Comparison of ENCODE assay signal across 8 mouse cellular contexts in the genomic region with DNA sequence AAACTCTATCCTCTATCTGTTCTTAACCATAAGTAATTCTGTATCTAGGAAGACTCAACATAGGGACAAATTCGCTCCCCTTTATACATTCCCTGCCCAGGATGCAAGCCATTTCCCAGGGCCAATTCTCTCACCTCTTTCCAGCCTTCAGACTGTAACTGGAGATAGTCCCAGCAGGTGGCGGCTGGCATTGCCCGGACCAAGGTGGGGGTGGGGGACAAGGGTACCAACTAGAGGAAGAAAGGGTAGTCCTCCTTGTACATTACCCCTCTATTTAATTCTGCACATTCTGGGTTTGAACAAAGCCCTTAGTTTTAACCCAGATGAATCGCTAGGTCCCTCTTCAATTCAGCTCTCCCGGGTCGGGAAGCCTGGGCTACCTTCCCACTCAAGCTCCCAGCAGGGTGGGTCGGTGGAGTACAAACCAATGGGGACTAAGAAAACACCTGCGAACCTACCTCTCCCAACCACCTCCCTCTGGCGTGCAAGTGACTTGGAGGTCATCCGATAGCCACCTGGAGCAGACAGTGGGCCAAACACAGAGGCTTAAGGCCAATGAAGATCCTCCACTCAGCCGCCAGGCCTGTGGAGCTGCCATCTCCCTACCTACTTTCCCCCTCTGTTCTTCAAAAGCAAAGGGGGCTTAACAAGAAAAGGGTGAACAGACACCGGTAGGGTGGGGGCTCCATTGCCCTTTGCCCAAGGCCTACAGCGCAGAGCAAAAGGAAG. TPM values are rescaled to one million over a fixed set of nuclear protein-coding genes. Genes with fewer than 3 reads are reported as not detected.
A peak's percentile ranks its signal among the peaks of the same experiment; 100 is the strongest.
DNase-seq lines count a peak whose midpoint lies in the region; ATAC-seq lines count a peak whose summit lies in the region.

No protein-coding gene starts in this region.

- peak overlapping the region; percentile 91 for H3K27ac ChIP-seq in embryonic facial prominence, embryonic 10.5 days (replicated peaks)
- H3K27ac ChIP-seq in hindbrain, embryonic 16.5 days (ENCODE audit: low read depth, low read length), result no peak overlapping the region; the same call in 1 of the 2 replicates
- no peak overlapping the region for H3K27ac ChIP-seq in macrophage

- H3K4me1 ChIP-seq in embryonic facial prominence, embryonic 10.5 days, result peaks cover 30% of the 10 kb centered on the region
- H3K4me1 ChIP-seq in hindbrain, embryonic 16.5 days (ENCODE audit: control insufficient read depth, insufficient read depth, low read depth, low read length), result peaks cover 24% of the 10 kb centered on the region

- peak overlapping the region; percentile 78 for H3K9ac ChIP-seq in hindbrain, embryonic 16.5 days (ENCODE audit: low read depth, low read length)

- peak; percentile 69 for DNase-seq in cerebellum, adult 11 months
- peak; percentile 34 for DNase-seq in 3T3-L1 (ENCODE audit: low read depth, low spot score)
- no peak for DNase-seq in embryonic facial prominence, embryonic 10.5 days (ENCODE audit: low spot score)
- DNase-seq in layer of hippocampus, postnatal 25 days (ENCODE audit: extremely low spot score in 1 of 2, low spot score in 1 of 2), result no peak
- no peak for DNase-seq in left cerebral cortex, postnatal 25 days (ENCODE audit: low spot score in 2 of 2)

- WGBS in embryonic facial prominence, embryonic 10.5 days, result 18% methylated on average over 13 of the region's 13 CpGs
- 15% methylated on average over 13 of the region's 13 CpGs for WGBS in hindbrain, embryonic 16.5 days
- 48% methylated on average over 13 of the region's 13 CpGs for WGBS in macrophage (ENCODE audit: missing documents)

- ATAC-seq in cerebellum, adult (ENCODE audit: insufficient number of reproducible peaks, low FRiP score, low TSS enrichment), result no peak
- ATAC-seq in hindbrain, embryonic 16.5 days, result no peak

- H3K4me3 ChIP-seq in embryonic facial prominence, embryonic 10.5 days, result peak overlapping the region; percentile 88
- peak overlapping the region; percentile 64 for H3K4me3 ChIP-seq in hindbrain, embryonic 16.5 days (ENCODE audit: low read length)
- H3K4me3 ChIP-seq in macrophage (ENCODE audit: inconsistent target), result peak overlapping the region; percentile 75

- no peaks in the 10 kb centered on the region for H3K27me3 ChIP-seq in embryonic facial prominence, embryonic 10.5 days (replicated peaks; ENCODE audit: low read depth, poor library complexity, severe bottlenecking)
- no peaks in the 10 kb centered on the region for H3K27me3 ChIP-seq in hindbrain, embryonic 16.5 days (replicated peaks; ENCODE audit: control insufficient read depth, insufficient read depth, low read length)

- H3K4me2 ChIP-seq in hindbrain, embryonic 16.5 days (ENCODE audit: low read length), result peak overlapping the region; percentile 88

- peaks cover 45% of the 10 kb centered on the region for H3K36me3 ChIP-seq in embryonic facial prominence, embryonic 10.5 days (replicated peaks)
- H3K36me3 ChIP-seq in hindbrain, embryonic 16.5 days (ENCODE audit: control insufficient read depth, insufficient read depth, low read length), result peaks cover 21% of the 10 kb centered on the region
- H3K36me3 ChIP-seq in macrophage (ENCODE audit: inconsistent target), result peaks cover 30% of the 10 kb centered on the region

- intact Hi-C loops in left cerebral cortex, postnatal 25 days (cut with DNase I), result no loop called here

- peaks cover 19% of the 10 kb centered on the region; the same call in 1 of the 2 replicates for H3K79me2 ChIP-seq in macrophage (ENCODE audit: inconsistent target)

- no peaks in the 10 kb centered on the region for H3K9me3 ChIP-seq in embryonic facial prominence, embryonic 10.5 days
- H3K9me3 ChIP-seq in hindbrain, embryonic 16.5 days (ENCODE audit: control insufficient read depth, low read length), result no peaks in the 10 kb centered on the region

RNA-seq across cellular contexts. Expression of a gene that starts 1.4 kb away (rescaled TPM):
- polyA plus RNA-seq in embryonic facial prominence, embryonic 10.5 days (2016; fragmentation: Nextera tagmentation; extraction: Ambion mirVana), result 34.9 and 36.9 TPM in 2 replicates
- 15.9 and 22.0 TPM in 2 replicates for polyA plus RNA-seq in hindbrain, embryonic 16.5 days (2015; fragmentation: Nextera tagmentation; extraction: Ambion mirVana)
- 10 to 100 TPM; 21.2 to 73.2 (median 38.5) TPM for total RNA-seq in macrophage (2018; cell fraction: chromatin; rRNA removed)
- total RNA-seq in macrophage (2018; cell fraction: cytosol; rRNA removed), result 10 to 100 TPM in 14 of 26 experiments, 1 to 10 TPM in 12; 5.1 to 16.3 (median 10.6) TPM
- total RNA-seq in macrophage (2018; cell fraction: nucleus; rRNA removed), result 10 to 100 TPM; 19.1 to 42.8 (median 33.2) TPM
- 8.3 to 8.9 TPM (median 8.9 TPM) in 3 replicates for polyA plus RNA-seq in macrophage (2018)
- 10 to 100 TPM; 23.4 to 30.0 TPM for total RNA-seq in layer of hippocampus, postnatal 25 days (2021)
- total RNA-seq in left cerebral cortex, postnatal 25 days (2021), result 10 to 100 TPM; 21.4 to 22.2 TPM

RNA-seq across cellular contexts. Expression of a gene that starts 28.6 kb away (rescaled TPM):
- polyA plus RNA-seq in embryonic facial prominence, embryonic 10.5 days (2016; fragmentation: Nextera tagmentation; extraction: Ambion mirVana), result 349 and 357 TPM in 2 replicates
- polyA plus RNA-seq in hindbrain, embryonic 16.5 days (2015; fragmentation: Nextera tagmentation; extraction: Ambion mirVana), result 267 and 288 TPM in 2 replicates
- 100 to 1,000 TPM in 18 of 26 experiments, 10 to 100 TPM in 8; 60.3 to 149 (median 109) TPM for total RNA-seq in macrophage (2018; cell fraction: chromatin; rRNA removed)
- total RNA-seq in macrophage (2018; cell fraction: cytosol; rRNA removed), result 100 to 1,000 TPM in 24 of 26 experiments, 10 to 100 TPM in 2; 95.5 to 160 (median 124) TPM
- total RNA-seq in macrophage (2018; cell fraction: nucleus; rRNA removed), result 100 to 1,000 TPM in 6 of 26 experiments, 10 to 100 TPM in 20; 57.2 to 121 (median 87.1) TPM
- 102 to 143 TPM (median 138 TPM) in 3 replicates for polyA plus RNA-seq in macrophage (2018)
- total RNA-seq in layer of hippocampus, postnatal 25 days (2021), result 100 to 1,000 TPM; 156 to 163 TPM
- total RNA-seq in left cerebral cortex, postnatal 25 days (2021), result 100 to 1,000 TPM; 154 to 156 TPM

RNA-seq across cellular contexts. Expression of a gene that starts 39.3 kb away (rescaled TPM):
- 23.8 and 24.4 TPM in 2 replicates for polyA plus RNA-seq in embryonic facial prominence, embryonic 10.5 days (2016; fragmentation: Nextera tagmentation; extraction: Ambion mirVana)
- polyA plus RNA-seq in hindbrain, embryonic 16.5 days (2015; fragmentation: Nextera tagmentation; extraction: Ambion mirVana), result 22.1 and 26.2 TPM in 2 replicates
- 100 to 1,000 TPM in 2 of 26 experiments, 10 to 100 TPM in 24; 38.8 to 108 (median 58.8) TPM for total RNA-seq in macrophage (2018; cell fraction: chromatin; rRNA removed)
- 10 to 100 TPM; 37.8 to 62.4 (median 51.1) TPM for total RNA-seq in macrophage (2018; cell fraction: cytosol; rRNA removed)
- total RNA-seq in macrophage (2018; cell fraction: nucleus; rRNA removed), result 10 to 100 TPM; 33.3 to 79.6 (median 41.8) TPM
- polyA plus RNA-seq in macrophage (2018), result 39.8 to 61.5 TPM (median 51.3 TPM) in 3 replicates
- total RNA-seq in layer of hippocampus, postnatal 25 days (2021), result 10 to 100 TPM; 52.5 to 58.0 TPM
- total RNA-seq in left cerebral cortex, postnatal 25 days (2021), result 10 to 100 TPM; 51.0 to 61.8 TPM

RNA-seq across cellular contexts. Expression of a gene that starts 60.0 kb away (rescaled TPM):
- polyA plus RNA-seq in embryonic facial prominence, embryonic 10.5 days (2016; fragmentation: Nextera tagmentation; extraction: Ambion mirVana), result 6.9 and 7.0 TPM in 2 replicates
- 6.1 and 7.1 TPM in 2 replicates for polyA plus RNA-seq in hindbrain, embryonic 16.5 days (2015; fragmentation: Nextera tagmentation; extraction: Ambion mirVana)
- 10 to 100 TPM; 31.0 to 69.0 (median 40.2) TPM for total RNA-seq in macrophage (2018; cell fraction: chromatin; rRNA removed)
- total RNA-seq in macrophage (2018; cell fraction: cytosol; rRNA removed), result 10 to 100 TPM in 5 of 26 experiments, 1 to 10 TPM in 21; 7.2 to 12.4 (median 8.8) TPM
- 10 to 100 TPM; 17.7 to 41.4 (median 29.5) TPM for total RNA-seq in macrophage (2018; cell fraction: nucleus; rRNA removed)
- polyA plus RNA-seq in macrophage (2018), result 5.6 to 8.0 TPM (median 7.2 TPM) in 3 replicates
- total RNA-seq in layer of hippocampus, postnatal 25 days (2021), result 10 to 100 TPM; 18.8 to 22.3 TPM
- 10 to 100 TPM; 22.2 to 27.6 TPM for total RNA-seq in left cerebral cortex, postnatal 25 days (2021)

Comparison
In these comparisons a context has a peak if more than half of its experiments do, and no peak if none do; other contexts are left out.
1. DNase-seq: peak in cerebellum, adult 11 months (single experiment) and 3T3-L1 (single experiment); none in embryonic facial prominence, embryonic 10.5 days (single experiment), layer of hippocampus, postnatal 25 days (0 of 2) and left cerebral cortex, postnatal 25 days (0 of 2).
2. Peak in every context shown above with its lines, with median percentiles within 50 percentile points of each other: H3K4me3 ChIP-seq.